Mouse (Mus musculus): ENCODE measurements at regions not wholly inside any gene's neighbourhood (a gene's known extent, or its start where the extent isn't known, plus 50 kb on each side); places are given as distances from the start of the nearest gene placed in this dataset.

DNA sequence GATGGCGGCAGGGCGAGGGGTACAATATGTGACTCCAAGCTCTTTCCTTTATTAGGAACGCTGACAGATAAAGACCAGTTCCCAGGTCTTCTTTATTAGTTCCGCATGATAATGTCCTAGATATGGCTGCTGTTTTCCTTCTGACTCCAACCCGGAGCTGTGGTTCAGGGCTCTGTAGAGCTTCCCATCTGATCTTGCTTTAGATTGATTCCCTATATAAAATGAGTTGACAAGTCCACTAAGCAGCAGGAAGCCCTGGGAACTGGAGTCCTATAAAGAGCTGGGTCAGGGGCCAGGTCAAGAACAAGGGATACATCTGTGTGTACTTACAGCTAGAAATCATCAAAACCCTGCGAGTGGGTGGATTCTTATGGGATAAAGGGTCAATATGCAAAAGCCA, 347.5 kb downstream of the Adra2a start:
- Histone ChIP-seq H3K9me3 (no peaks in the 10 kb centered on the region), H3K27me3 (replicated peaks; ENCODE audit: low read depth, poor library complexity, severe bottlenecking) (no peaks in the 10 kb centered on the region), H3K36me3 (replicated peaks) (no peaks in the 10 kb centered on the region), H3K27ac (replicated peaks) (no peak overlapping the region), H3K4me1 (peaks cover 6% of the 10 kb centered on the region; the same call in 1 of the 2 replicates), H3K4me3 (no peak overlapping the region)
- no peak for DNase-seq (ENCODE audit: low spot score)
- 55% methylated on average over 6 of the region's 6 CpGs for WGBS

DNA sequence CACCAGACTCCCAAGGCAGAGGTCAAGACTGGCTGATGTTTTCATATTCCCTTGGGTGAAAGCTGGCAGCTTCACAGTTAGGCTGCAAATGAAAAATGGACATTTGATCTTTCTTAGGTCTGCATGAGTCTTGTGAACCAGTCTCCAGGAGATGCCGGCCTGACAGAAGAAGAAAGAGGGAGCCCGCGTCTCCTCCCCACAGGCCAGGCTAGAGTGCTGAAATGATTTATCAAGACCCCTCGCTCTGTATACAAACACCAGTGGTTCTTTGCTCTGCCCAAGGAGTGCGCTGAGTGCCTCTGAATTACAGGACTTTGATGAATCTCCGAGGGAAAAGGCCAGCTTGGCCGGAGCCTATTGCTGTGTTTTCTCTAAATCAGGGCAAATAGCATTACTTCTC, 355.7 kb downstream of the Adra2a start:
- Histone ChIP-seq H3K27ac (replicated peaks) (no peak overlapping the region), H3K36me3 (replicated peaks) (no peaks in the 10 kb centered on the region), H3K9me3 (no peaks in the 10 kb centered on the region), H3K4me1 (no peaks in the 10 kb centered on the region), H3K4me3 (no peak overlapping the region), H3K27me3 (replicated peaks; ENCODE audit: low read depth, poor library complexity, severe bottlenecking) (no peaks in the 10 kb centered on the region)
- WGBS = 67% methylated on average over 7 of the region's 7 CpGs
- DNase-seq (ENCODE audit: low spot score) = no peak

DNA sequence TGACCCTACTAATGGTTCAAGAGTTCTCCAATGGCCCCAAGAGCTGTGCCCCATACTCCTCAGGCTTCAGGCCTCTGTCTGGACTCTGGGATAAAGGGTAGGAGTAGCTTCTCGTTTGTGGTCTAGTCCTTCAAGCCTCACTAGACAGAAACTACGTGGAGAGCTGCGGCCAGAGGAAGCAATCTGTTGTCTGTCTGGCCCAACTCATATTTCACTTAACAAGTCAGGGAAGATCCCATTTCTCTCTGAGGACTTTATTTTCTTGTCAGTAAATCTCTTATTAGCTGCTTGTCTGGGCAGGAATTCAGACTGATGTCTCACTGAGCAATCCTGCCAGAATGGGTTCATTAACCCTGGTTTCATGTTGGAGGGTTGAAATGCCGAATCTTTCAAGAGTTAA, 364.0 kb downstream of the Adra2a start:
- Histone ChIP-seq H3K36me3 (replicated peaks) (no peaks in the 10 kb centered on the region), H3K4me1 (no peaks in the 10 kb centered on the region), H3K27me3 (replicated peaks; ENCODE audit: low read depth, poor library complexity, severe bottlenecking) (no peaks in the 10 kb centered on the region), H3K9me3 (no peaks in the 10 kb centered on the region), H3K4me3 (no peak overlapping the region), H3K27ac (replicated peaks) (no peak overlapping the region)
- WGBS = 77% methylated on average over 4 of the region's 4 CpGs
- DNase-seq (ENCODE audit: low spot score) = no peak

DNA sequence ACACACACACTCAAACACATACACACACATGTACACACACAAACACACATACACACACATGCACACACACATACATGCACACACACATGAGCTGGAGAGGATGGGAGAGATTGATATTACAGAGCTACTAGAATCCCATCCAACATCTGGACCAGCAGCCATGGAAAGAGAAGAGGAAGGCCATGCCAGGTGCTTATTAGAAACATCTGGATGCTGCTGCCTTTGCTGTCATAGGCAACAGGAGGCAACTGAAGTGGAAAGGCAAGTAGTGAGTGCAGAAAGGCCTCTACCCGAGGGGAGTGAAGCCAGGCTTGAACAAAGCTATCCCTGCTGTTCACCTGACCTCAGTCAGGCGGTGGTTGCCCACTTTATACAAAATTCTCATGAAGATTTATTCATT, 385.1 kb downstream of the Adra2a start:
- 44% methylated on average over 2 of the region's 2 CpGs for WGBS
- H3K27ac ChIP-seq (replicated peaks) = no peak overlapping the region

DNA sequence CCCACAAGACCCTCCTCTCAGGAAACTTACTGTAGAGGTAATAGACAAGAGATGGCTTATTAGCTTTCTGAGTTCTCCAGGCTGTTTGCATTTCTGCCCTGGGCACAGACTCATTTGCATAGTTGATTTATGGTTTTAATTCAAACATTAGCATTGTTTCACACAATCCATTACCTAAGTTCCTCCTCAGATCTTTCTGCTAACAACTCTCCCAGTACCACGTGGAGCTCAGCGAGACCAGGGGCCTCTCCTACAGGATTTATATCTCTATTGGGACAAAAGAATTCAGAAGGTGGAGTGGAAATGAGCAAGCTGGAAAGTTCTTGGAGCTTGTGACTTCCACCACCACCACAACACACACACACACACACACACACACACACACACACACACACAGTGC, 396.8 kb downstream of the Adra2a start:
- Histone ChIP-seq H3K27ac (replicated peaks) (no peak overlapping the region), H3K4me3 (no peak overlapping the region), H3K27me3 (replicated peaks; ENCODE audit: low read depth, poor library complexity, severe bottlenecking) (no peaks in the 10 kb centered on the region), H3K36me3 (replicated peaks) (no peaks in the 10 kb centered on the region), H3K9me3 (no peaks in the 10 kb centered on the region), H3K4me1 (no peaks in the 10 kb centered on the region)
- no peak for DNase-seq (ENCODE audit: low spot score)
- 82% methylated on average over 2 of the region's 2 CpGs for WGBS

More for the DNA sequence above, 385.1 kb downstream of the Adra2a start:
- no peak overlapping the region for H3K4me3 ChIP-seq
- peak; percentile 21 for DNase-seq (ENCODE audit: low spot score)
- no peaks in the 10 kb centered on the region for H3K36me3 ChIP-seq (replicated peaks)
- H3K9me3 ChIP-seq = peaks cover 12% of the 10 kb centered on the region; the same call in 1 of the 2 replicates
- H3K4me1 ChIP-seq = peaks cover 8% of the 10 kb centered on the region; the same call in 1 of the 2 replicates
- no peaks in the 10 kb centered on the region for H3K27me3 ChIP-seq (replicated peaks; ENCODE audit: low read depth, poor library complexity, severe bottlenecking)

DNA sequence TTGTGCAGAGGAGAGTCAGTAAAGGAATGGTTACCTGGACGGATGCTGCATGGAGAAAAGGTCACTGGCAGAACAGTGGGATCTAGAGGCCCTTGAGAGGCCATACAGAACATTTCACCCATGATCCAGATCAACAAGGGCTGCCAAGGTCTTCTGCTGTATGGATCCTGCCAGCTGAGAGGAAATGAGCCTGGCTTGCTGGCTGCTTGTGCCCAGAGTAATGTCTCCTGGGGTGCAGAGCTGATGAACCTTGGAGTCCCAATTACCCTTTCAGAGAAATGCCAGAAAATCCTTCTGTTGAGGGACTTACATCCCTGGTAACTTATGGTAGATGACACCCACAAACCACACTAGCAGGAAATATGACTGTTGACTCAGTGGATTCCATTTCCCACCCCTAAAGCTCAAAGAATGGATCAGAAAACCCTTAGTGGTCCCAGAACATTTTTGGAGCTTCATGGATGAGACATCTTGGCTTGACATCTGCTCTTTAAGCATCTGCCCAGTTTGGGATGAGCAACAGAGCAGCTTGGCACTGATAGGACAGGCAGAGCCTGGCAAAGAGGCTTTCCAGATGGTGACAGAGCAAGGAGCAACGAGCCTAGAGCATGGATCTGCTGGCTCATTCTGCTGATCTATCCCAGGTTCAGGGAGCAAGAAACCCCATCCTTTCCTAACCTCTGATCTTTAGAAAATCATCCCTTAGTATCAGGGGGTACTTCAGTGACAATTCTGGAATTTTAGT, 416.6 kb downstream of the Adra2a start:
- Histone ChIP-seq H3K4me1 (no peaks in the 10 kb centered on the region), H3K4me3 (no peak overlapping the region), H3K9me3 (no peaks in the 10 kb centered on the region), H3K27me3 (replicated peaks; ENCODE audit: low read depth, poor library complexity, severe bottlenecking) (no peaks in the 10 kb centered on the region), H3K36me3 (replicated peaks) (no peaks in the 10 kb centered on the region), H3K27ac (replicated peaks) (no peak overlapping the region)
- no peak for DNase-seq (ENCODE audit: low spot score)
- WGBS = 72% methylated on average over 2 of the region's 2 CpGs

DNA sequence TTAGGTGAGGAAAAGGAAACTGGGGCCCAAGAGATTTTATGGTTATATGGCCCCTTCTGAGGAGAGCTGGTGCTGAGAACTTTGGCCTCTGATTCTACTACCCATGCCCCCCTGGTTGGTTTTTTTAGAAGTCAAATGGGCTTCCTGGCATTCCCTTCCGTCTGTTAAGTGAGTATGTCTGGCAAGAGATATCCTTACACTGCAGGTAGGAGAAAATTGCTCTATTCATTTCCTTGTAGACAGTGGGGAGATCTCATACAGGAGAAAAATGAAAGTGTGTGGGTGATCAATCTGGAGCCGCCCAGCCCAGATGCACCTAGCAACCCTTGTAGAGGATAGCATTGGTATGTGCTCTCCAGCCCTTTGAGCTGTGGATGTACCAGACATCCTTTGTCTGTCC, 418.5 kb downstream of the Adra2a start:
- Histone ChIP-seq H3K27me3 (replicated peaks; ENCODE audit: low read depth, poor library complexity, severe bottlenecking) (no peaks in the 10 kb centered on the region), H3K4me3 (no peak overlapping the region), H3K27ac (replicated peaks) (no peak overlapping the region), H3K4me1 (no peaks in the 10 kb centered on the region), H3K36me3 (replicated peaks) (no peaks in the 10 kb centered on the region), H3K9me3 (no peaks in the 10 kb centered on the region)
- 92% methylated on average over 2 of the region's 2 CpGs for WGBS
- DNase-seq (ENCODE audit: low spot score) = no peak

DNA sequence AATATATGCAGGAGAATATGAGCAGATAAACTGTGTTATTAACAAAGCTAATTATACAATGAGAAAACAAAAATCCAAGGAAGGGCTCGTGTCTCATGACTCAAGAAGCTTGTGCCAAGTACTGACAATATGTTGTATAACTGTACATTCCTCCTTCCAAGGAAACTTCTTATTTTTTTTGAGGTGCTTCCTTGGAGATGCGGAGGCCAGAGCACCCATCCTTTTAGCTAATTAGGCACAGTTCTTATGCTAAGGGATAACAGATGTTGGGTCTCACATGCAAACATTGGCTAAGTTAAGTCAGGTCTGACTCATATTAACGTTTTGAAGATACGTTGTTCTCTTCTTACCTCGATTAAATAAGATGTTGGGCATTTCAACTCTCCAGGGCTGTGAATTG, 426.1 kb downstream of the Adra2a start:
- Histone ChIP-seq H3K36me3 (replicated peaks) (no peaks in the 10 kb centered on the region), H3K27ac (replicated peaks) (no peak overlapping the region), H3K4me1 (no peaks in the 10 kb centered on the region), H3K4me3 (no peak overlapping the region), H3K27me3 (replicated peaks; ENCODE audit: low read depth, poor library complexity, severe bottlenecking) (no peaks in the 10 kb centered on the region), H3K9me3 (no peaks in the 10 kb centered on the region)
- WGBS = 68% methylated on average over 5 of the region's 5 CpGs
- no peak for DNase-seq (ENCODE audit: low spot score)

DNA sequence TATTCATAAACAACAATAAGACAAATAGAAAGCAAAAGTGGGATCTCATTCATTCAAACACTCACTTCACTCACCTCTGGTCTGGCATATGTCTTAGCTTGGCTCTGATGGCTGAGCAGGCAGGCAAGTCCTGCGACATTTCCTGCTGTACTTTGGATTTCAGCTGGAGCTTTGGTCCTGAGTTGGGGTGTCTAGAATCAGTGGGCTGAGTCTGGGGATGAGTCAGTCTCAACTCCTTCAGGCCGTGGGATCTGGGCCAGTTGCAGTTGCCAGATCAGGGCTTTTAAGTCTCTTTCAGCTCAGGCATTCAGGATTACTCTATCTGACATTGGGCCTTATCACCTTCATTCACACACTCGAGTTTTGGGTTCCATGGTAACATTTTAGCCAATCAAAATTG, 454.1 kb downstream of the Adra2a start:
- 73% methylated on average over 3 of the region's 3 CpGs for WGBS
- Histone ChIP-seq H3K36me3 (replicated peaks) (no peaks in the 10 kb centered on the region), H3K4me3 (no peak overlapping the region), H3K27ac (replicated peaks) (no peak overlapping the region), H3K27me3 (replicated peaks; ENCODE audit: low read depth, poor library complexity, severe bottlenecking) (no peaks in the 10 kb centered on the region), H3K4me1 (no peaks in the 10 kb centered on the region), H3K9me3 (no peaks in the 10 kb centered on the region)
- no peak for DNase-seq (ENCODE audit: low spot score)

DNA sequence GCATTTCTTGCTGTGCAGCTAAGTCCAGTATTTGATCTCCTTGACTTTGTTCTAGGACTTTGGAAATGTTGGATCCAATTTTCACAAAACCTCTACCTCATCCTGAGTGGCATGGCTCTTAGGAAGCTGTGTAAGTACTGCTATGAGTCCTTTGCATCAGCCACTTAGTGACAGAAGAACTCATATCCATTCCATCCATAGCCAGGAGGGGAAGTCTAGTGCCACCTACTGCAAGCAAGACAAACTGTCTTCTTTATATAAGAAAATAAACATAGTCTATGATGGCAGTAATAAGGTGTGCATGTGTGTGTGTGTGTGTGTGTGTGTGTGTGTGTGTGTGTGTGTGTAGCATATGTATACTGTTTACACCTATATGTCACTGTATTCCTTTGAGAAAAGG, 489.9 kb downstream of the Adra2a start:
- no peak for DNase-seq (ENCODE audit: low spot score)
- no peaks in the 10 kb centered on the region for H3K9me3 ChIP-seq
- H3K36me3 ChIP-seq (replicated peaks) = no peaks in the 10 kb centered on the region
- H3K4me1 ChIP-seq = no peaks in the 10 kb centered on the region
- no peaks in the 10 kb centered on the region for H3K27me3 ChIP-seq (replicated peaks; ENCODE audit: low read depth, poor library complexity, severe bottlenecking)
- H3K27ac ChIP-seq (replicated peaks) = no peak overlapping the region
- H3K4me3 ChIP-seq = no peak overlapping the region

DNA sequence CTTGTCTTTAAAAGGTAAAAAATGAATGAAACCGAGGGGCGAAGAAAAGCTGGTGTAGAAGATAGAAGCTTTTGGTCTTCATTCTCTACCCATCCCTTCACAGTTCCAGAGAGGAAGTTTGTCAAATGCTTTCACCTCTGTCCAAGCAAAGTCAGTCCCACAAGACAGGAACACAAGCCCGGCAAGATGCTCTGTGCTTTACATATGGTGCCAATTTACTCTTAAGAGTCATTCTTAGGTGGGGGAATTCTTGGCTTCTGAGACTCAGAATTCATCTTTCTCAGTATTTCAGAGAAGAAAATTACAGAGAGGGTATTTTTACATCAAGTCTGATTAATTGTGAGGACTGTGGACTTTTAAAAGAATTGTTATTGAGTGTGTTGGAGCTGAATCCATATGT, 511.4 kb downstream of the Adra2a start:
- Histone ChIP-seq H3K4me3 (no peak overlapping the region), H3K36me3 (replicated peaks) (no peaks in the 10 kb centered on the region), H3K9me3 (no peaks in the 10 kb centered on the region), H3K27me3 (replicated peaks; ENCODE audit: low read depth, poor library complexity, severe bottlenecking) (no peaks in the 10 kb centered on the region), H3K4me1 (no peaks in the 10 kb centered on the region), H3K27ac (replicated peaks) (no peak overlapping the region)
- DNase-seq (ENCODE audit: low spot score) = no peak
- WGBS = 78% methylated on average over 3 of the region's 3 CpGs

DNA sequence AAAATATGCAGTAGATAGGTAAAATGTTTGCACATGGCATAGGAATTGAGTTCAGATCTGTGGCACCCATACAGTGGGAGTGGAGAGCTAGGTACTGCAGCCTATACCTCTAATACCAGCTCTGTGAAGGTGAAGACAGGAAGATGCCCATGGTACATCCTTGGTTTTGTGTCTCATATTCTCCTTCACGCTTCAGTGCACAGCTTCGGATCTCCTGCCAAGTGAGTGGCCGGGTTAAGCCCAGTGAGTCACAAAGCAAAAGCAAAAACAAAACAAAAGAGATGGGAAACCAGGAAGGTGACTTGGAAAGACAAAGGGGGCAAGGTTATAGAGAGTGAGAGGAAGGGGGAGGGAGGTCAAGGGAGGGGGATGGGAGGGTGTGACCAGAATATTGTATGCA, 514.0 kb downstream of the Adra2a start:
- no peaks in the 10 kb centered on the region for H3K9me3 ChIP-seq
- no peak for DNase-seq (ENCODE audit: low spot score)
- no peak overlapping the region for H3K4me3 ChIP-seq
- no peak overlapping the region for H3K27ac ChIP-seq (replicated peaks)
- 70% methylated on average over 3 of the region's 3 CpGs for WGBS
- H3K36me3 ChIP-seq (replicated peaks) = no peaks in the 10 kb centered on the region
- H3K27me3 ChIP-seq (replicated peaks; ENCODE audit: low read depth, poor library complexity, severe bottlenecking) = no peaks in the 10 kb centered on the region
- H3K4me1 ChIP-seq = no peaks in the 10 kb centered on the region

DNA sequence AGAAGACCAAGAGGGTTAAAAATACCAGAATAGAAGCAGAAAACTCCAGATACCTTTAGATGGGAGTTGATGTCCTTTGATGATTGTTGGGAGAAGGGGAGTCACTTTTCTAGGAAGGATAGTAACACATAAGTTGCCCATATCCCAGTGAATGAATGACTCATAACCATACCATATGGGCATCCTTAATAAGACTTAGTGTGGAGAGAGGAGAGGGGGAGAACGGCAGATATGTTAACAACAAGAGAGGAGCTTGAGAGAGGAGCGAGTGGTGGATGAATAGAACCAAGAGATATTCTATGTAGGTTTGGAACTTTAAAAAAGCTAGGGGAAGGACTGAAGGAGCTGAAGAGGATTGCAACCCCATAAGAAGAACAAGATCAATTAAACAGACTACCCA, 539.6 kb downstream of the Adra2a start:
- no peak for DNase-seq (ENCODE audit: low spot score)
- H3K27me3 ChIP-seq (replicated peaks; ENCODE audit: low read depth, poor library complexity, severe bottlenecking) = no peaks in the 10 kb centered on the region
- no peaks in the 10 kb centered on the region for H3K36me3 ChIP-seq (replicated peaks)
- H3K9me3 ChIP-seq = no peaks in the 10 kb centered on the region
- H3K4me3 ChIP-seq = no peak overlapping the region
- WGBS = 85% methylated on average over 2 of the region's 2 CpGs
- no peak overlapping the region for H3K27ac ChIP-seq (replicated peaks)
- H3K4me1 ChIP-seq = no peaks in the 10 kb centered on the region
